In the genomic region with DNA sequence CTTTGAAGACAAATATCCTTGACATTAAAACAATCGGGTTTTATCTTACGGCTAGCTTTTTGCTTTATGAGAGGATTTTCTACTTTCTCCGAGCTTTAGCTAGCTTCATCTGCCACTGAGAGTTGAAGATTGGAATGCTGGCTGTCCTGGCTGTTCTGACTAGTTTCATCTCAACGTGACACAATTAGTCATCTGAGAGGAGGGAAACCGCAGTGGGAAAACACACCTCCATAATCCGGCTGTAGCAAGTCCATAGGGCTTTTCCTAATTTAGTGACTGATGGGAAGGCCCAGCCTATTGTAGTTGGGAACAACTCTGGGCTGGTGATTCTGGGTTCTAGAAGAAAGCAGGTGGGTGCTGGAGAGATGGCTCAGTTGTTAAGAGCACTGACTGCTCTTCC, we compare ENCODE assay signal across 19 mouse cellular contexts.
"Had no signal": no experiment of that assay in that cellular context is flagged by ENCODE, and none has a peak within 500 bp of the region (broad histone marks: within the 10 kb centered on the region; RNA-seq: fewer than 3 reads in every experiment).

No protein-coding gene starts in this region.

- H3K27ac ChIP-seq: kidney, postnatal 0 days; limb, embryonic 10.5 days; limb, embryonic 13.5 days; liver, embryonic 12.5 days; liver, embryonic 15.5 days; lung, embryonic 15.5 days; midbrain, embryonic 10.5 days; neural tube, embryonic 12.5 days; neural tube, embryonic 15.5 days had no signal

- H3K4me3 ChIP-seq: limb, embryonic 10.5 days; limb, embryonic 13.5 days; liver, embryonic 12.5 days; liver, embryonic 15.5 days; lung, embryonic 15.5 days; megakaryocyte, embryonic 14.5 days; midbrain, embryonic 10.5 days; neural tube, embryonic 12.5 days; neural tube, embryonic 15.5 days had no signal

- DNase-seq: kidney, adult 18-20 months; kidney, postnatal 25 days; liver; lung, adult 18-20 months; lung, postnatal 10 days; lung, postnatal 36 days; midbrain, embryonic 14.5 days; thymus, adult 18-20 months; thymus, postnatal 36 days had no signal
